Mouse (Mus musculus) liver, embryonic 12.5 days (tissue): Measurements from ENCODE around the gene St3gal3. TPM values are rescaled to one million over a fixed set of nuclear protein-coding genes. Genes with fewer than 3 reads are reported as not detected.

Experiments
- ATAC-seq: fragments of 200-750 bp; cut with Nextera tagmentation; 2 replicates; pipeline ENCODE4 v1.8.0; 2017; ENCODE audit warnings: moderate number of reproducible peaks, mild to moderate bottlenecking, moderate library complexity
- H3K27ac ChIP-seq: fragments of 300-500 bp; sonication (generic); 2 replicates; pipeline ENCODE4 v1.5.1; 2016; ENCODE audit warnings: mild to moderate bottlenecking
- H3K27me3 ChIP-seq: fragments of 300-500 bp; sonication (generic); replicated peaks from 2 replicates; pipeline ENCODE4 v1.6.1; 2016; ENCODE audit warnings: mild to moderate bottlenecking, moderate library complexity
- H3K36me3 ChIP-seq: fragments of 300-500 bp; sonication (generic); 2 replicates; pipeline ENCODE4 v1.6.1; 2016; ENCODE audit warnings: mild to moderate bottlenecking, moderate library complexity
- H3K4me1 ChIP-seq: fragments of 300-500 bp; sonication (generic); 2 replicates; pipeline ENCODE4 v1.6.1; 2016
- H3K4me2 ChIP-seq: fragments of 300-500 bp; sonication (generic); 2 replicates; pipeline ENCODE4 v1.6.1; 2016; ENCODE audit warnings: mild to moderate bottlenecking, moderate library complexity
- H3K4me3 ChIP-seq: fragments of 300-500 bp; sonication (generic); 2 replicates; pipeline ENCODE4 v1.5.1; 2016; ENCODE audit warnings: mild to moderate bottlenecking, moderate library complexity
- H3K9ac ChIP-seq: fragments of 300-500 bp; sonication (generic); 2 replicates; pipeline ENCODE4 v1.6.1; 2016; ENCODE audit warnings: mild to moderate bottlenecking, moderate library complexity
- H3K9me3 ChIP-seq: fragments of 300-500 bp; sonication (generic); replicated peaks from 2 replicates; pipeline ENCODE4 v1.6.1; 2016; ENCODE audit warnings: mild to moderate bottlenecking, moderate library complexity
- WGBS: fragments of 180-500 bp; shearing (Covaris S2); methylation state at CpG from one replicate; pipeline ENCODE4 v1.1.7; 2016; ENCODE audit not compliant: insufficient replicate concordance; 5-methylcytosine and 5-hydroxymethylcytosine counted together
- polyA plus RNA-seq: library from polyadenylated mRNA; unstranded; fragments of >200 nt; fragmentation: Nextera tagmentation; extraction: Ambion mirVana; gene quantifications from 2 replicates; pipeline ENCODE4 v1.2.1, GENCODE M21; 2016

Gene St3gal3
- polyA plus RNA-seq, 1 experiment from 2014 or later = 2.9 TPM

DNA sequence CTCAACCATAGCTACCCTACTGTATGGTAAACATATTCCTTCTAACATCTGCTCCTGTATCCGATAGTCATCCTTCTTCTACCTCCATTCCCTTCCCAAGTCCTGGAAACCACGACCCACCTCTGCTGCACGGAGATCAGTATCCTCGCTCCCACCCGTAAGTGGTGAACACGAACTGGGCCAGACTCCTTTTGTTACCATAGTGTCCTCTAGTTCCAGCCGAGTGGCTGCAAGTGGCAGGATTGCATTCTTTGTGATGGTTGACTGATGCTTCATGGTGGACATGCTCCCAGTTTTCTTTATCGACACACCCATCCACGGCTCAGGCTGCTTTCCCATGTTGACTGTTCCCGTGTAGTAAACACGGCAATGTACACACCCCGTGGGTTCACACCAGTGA, 144.9 kb downstream of the St3gal3 start:
- no peaks in the 10 kb centered on the region for H3K9me3 ChIP-seq
- H3K4me1 ChIP-seq = no peaks in the 10 kb centered on the region
- H3K27ac ChIP-seq = no peak overlapping the region
- 81% methylated on average over 12 of the region's 12 CpGs for WGBS
- H3K4me2 ChIP-seq = no peak overlapping the region
- ATAC-seq = no peak
- no peaks in the 10 kb centered on the region for H3K36me3 ChIP-seq
- H3K4me3 ChIP-seq = no peak overlapping the region
- H3K9ac ChIP-seq = no peak overlapping the region
- no peaks in the 10 kb centered on the region for H3K27me3 ChIP-seq

DNA sequence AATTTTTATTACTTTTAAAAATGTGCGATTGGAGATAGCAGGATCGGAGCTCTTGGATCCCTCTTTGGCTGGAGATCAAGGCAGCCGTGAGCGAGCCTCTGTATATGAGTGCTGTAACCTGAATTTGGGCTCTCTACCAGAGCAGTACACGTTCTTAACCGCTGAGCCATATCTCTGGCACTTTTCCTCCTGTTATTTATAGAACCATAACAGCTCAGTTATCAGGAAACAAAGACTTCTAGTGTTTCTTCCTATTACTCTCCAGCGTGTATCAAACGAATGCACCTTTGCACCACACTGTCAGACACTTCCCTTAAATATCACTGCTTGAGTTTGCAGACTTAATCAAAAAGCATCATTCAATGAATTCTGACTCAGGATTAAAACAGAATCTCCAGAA, 147.9 kb downstream of the St3gal3 start:
- H3K27ac ChIP-seq = no peak overlapping the region
- H3K4me3 ChIP-seq = no peak overlapping the region
- H3K9ac ChIP-seq = no peak overlapping the region
- peaks cover 9% of the 10 kb centered on the region for H3K4me1 ChIP-seq
- 25% methylated on average over 8 of the region's 8 CpGs for WGBS
- no peaks in the 10 kb centered on the region for H3K36me3 ChIP-seq
- no peak overlapping the region for H3K4me2 ChIP-seq
- no peaks in the 10 kb centered on the region for H3K27me3 ChIP-seq
- no peak for ATAC-seq
- no peaks in the 10 kb centered on the region for H3K9me3 ChIP-seq

DNA sequence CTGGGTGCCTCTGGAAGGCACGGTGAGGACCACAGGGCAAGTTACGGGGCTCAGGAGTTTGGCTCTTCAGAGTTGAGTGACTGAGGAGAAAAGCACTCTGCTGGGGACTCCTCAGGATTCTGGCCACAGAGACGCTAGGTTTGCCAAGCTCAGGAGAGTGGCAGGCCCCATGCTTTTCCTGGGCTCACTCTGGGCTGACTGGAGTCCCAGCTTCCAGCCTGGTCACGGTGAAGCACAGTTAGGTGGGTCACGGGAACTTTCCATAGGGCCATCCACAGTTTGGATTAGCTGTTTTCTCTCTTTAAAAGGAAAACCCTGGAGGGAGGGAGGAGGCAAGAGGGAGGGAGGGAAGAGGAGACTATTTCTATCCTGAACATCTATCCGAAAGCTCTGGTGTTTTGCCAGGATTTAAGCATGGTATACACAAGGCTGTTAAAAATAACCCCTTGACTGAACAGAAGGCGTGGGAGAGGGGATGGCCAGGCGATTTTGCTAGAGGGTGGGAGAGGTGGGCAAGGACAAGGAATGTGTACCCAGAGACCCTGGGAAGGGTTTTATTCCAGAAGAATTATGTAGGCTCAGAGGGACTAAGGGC, 149.6 kb downstream of the St3gal3 start:
- Histone ChIP-seq H3K36me3 (no peaks in the 10 kb centered on the region), H3K9ac (no peak overlapping the region), H3K4me1 (peaks cover 9% of the 10 kb centered on the region), H3K9me3 (no peaks in the 10 kb centered on the region), H3K27ac (no peak overlapping the region), H3K4me3 (no peak overlapping the region), H3K27me3 (no peaks in the 10 kb centered on the region), H3K4me2 (no peak overlapping the region)
- 75% methylated on average over 8 of the region's 8 CpGs for WGBS
- ATAC-seq = no peak

DNA sequence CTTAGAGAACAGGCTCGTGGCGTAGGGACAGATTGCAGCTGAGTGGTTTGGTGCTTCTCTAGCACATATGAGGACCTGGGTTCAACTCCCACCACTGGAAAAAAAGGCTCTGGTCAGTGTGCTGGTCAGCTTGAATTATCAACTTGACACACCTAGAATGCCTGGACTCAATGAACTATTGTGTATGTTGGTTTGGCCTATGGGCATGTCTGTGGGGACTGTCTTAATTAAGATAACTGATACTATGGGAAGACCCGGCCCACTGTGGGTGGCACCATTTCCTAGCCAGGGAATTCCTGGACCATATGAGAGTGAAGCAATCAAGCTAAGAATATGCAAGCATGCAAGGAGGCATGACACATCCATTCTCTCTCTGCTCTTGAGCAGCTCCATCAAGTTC, 150.5 kb downstream of the St3gal3 start:
- Histone ChIP-seq H3K27ac (no peak overlapping the region), H3K4me2 (no peak overlapping the region), H3K9me3 (no peaks in the 10 kb centered on the region), H3K9ac (no peak overlapping the region), H3K27me3 (no peaks in the 10 kb centered on the region), H3K4me1 (peaks cover 9% of the 10 kb centered on the region), H3K4me3 (no peak overlapping the region), H3K36me3 (no peaks in the 10 kb centered on the region)
- 87% methylated on average over 3 of the region's 3 CpGs for WGBS
- no peak for ATAC-seq

DNA sequence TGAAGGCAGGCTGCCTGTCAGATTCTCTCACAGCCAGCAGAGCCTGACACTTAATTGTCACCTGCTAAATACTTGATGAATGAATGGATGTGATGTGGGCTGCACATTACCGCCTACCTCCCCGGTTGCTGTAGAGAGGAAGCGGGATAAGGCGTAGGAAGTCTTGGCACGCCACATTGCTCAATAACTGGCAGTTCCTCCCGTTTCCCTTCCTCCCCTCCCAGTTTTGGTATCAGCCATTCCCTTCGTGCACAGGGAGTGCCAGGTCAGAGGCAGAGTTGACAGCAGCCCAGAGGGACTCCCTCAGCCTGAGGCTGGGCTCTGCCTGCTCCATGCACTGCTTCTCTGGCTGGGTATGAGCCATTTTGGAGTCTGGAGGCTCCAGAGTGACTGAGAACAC, 152.0 kb downstream of the St3gal3 start:
- Histone ChIP-seq H3K4me3 (no peak overlapping the region), H3K27ac (no peak overlapping the region), H3K4me2 (no peak overlapping the region), H3K36me3 (no peaks in the 10 kb centered on the region), H3K27me3 (peaks cover 3% of the 10 kb centered on the region; the same call in 1 of the 2 replicates), H3K9me3 (no peaks in the 10 kb centered on the region), H3K9ac (no peak overlapping the region), H3K4me1 (peaks cover 9% of the 10 kb centered on the region)
- 56% methylated on average over 7 of the region's 7 CpGs for WGBS
- ATAC-seq = no peak

DNA sequence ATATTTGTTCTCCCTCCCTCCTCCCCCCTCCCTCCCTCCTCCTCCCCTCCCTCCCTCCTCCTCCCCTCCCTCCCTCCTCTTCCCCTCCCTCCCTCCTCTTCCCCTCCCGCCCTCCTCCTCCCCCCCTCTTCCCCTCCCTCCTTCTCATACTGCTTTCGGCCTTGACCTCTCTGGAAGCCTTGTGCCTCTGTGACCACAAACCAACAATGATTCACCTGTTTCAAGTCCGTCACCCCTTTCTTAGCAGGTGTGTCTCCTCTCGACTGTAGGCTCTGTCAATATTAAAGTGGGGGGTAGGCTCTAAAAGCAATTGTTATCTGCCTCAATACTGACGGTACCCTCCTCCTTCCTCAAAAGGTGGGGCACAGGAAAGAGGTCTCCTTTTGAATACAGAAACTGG, 153.2 kb downstream of the St3gal3 start:
- peaks cover 3% of the 10 kb centered on the region; the same call in 1 of the 2 replicates for H3K27me3 ChIP-seq
- H3K9ac ChIP-seq = no peak overlapping the region
- H3K9me3 ChIP-seq = no peaks in the 10 kb centered on the region
- H3K4me2 ChIP-seq = no peak overlapping the region
- H3K27ac ChIP-seq = no peak overlapping the region
- H3K4me1 ChIP-seq = peaks cover 9% of the 10 kb centered on the region
- no peak overlapping the region for H3K4me3 ChIP-seq
- WGBS = 53% methylated on average over 4 of the region's 5 CpGs
- ATAC-seq = no peak
- no peaks in the 10 kb centered on the region for H3K36me3 ChIP-seq

DNA sequence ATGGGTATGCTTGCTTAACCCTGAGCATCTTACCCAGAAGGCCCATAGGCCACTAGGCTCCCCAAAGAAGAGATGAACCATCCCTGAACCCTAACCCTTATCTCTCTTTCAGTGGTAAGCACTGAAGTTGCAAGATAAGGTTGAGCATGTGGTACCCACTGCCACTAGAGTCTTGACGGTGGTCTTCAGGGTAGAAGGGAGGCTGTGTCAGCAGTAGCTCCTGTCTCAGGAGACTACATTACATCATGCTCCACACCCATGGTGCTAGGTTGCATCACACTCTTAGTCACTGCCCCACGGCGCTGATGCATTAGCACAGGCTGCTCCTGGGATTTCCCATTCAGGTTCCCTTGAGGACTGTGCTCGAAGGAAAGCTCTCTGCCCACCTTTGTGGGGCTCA, 154.6 kb downstream of the St3gal3 start:
- H3K36me3 ChIP-seq = no peaks in the 10 kb centered on the region
- no peak overlapping the region for H3K4me2 ChIP-seq
- H3K27ac ChIP-seq = no peak overlapping the region
- H3K4me3 ChIP-seq = no peak overlapping the region
- H3K4me1 ChIP-seq = peaks cover 9% of the 10 kb centered on the region
- peaks cover 3% of the 10 kb centered on the region; the same call in 1 of the 2 replicates for H3K27me3 ChIP-seq
- no peaks in the 10 kb centered on the region for H3K9me3 ChIP-seq
- H3K9ac ChIP-seq = no peak overlapping the region
- 64% methylated on average over 4 of the region's 4 CpGs for WGBS
- no peak for ATAC-seq

DNA sequence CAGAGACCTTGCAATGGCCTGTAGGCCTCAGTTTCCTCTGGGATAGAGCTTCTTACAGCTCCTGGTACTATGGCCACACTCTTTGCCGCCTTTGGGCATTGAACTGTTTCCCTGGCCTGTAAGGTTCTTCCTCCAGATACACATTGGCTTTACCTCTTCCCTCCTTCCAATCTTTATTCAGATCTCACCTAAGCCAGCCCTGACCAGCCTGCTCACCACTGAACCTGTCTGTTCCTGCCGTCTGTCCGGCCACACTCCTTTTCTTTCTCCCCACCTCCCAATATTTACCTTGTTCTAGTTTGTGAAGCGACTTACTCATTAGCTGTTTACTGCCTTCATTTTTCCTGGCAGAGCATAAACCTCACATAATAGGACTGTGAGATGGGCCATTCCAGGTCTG, 155.5 kb downstream of the St3gal3 start:
- Histone ChIP-seq H3K27me3 (peaks cover 3% of the 10 kb centered on the region; the same call in 1 of the 2 replicates), H3K4me3 (no peak overlapping the region), H3K27ac (no peak overlapping the region), H3K36me3 (no peaks in the 10 kb centered on the region), H3K4me2 (no peak overlapping the region), H3K4me1 (peaks cover 9% of the 10 kb centered on the region), H3K9me3 (no peaks in the 10 kb centered on the region), H3K9ac (no peak overlapping the region)
- ATAC-seq = no peak
- 75% methylated on average over 4 of the region's 4 CpGs for WGBS

DNA sequence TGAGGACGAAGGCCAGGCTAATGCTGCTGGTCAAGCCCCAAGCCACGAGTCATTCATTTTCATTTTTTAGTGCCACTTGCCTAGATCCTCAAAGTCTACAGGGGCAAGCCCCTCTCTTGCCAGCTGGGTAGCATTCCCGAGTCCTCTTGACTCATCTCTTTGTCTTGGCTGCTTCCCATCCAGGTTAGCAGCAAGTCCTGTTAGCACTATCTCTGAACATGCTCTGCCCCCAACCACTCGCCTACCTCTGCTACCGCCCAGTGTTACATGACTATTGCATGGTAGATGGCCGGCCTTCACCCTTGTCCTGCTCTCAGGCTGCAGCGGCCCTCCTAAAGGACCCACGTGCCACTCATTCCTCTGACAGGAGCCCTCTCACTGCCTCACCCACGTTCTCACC, 156.4 kb downstream of the St3gal3 start:
- no peak for ATAC-seq

DNA sequence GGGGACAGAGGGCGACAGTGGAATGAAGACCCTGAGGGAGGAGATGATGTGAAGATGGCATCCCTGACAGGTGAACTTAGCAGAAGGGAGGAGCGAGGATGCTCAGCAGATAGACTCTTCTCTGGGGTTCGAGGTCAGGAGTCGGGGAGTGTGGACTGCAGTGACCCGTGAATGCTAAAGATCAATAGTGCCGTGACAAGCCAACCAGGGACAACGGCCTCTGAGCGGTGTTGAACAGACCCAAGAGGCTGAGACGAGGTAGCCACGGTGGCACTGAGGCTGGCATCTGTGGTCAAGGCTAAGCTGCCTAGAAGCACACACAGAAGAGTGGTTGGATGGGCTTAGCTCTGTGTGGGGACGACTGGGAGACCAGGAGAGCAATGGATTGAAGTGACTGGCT, 156.9 kb downstream of the St3gal3 start:
- Histone ChIP-seq H3K9ac (no peak overlapping the region), H3K4me2 (no peak overlapping the region), H3K4me1 (peaks cover 4% of the 10 kb centered on the region; the same call in 1 of the 2 replicates), H3K9me3 (no peaks in the 10 kb centered on the region), H3K27me3 (peaks cover 3% of the 10 kb centered on the region; the same call in 1 of the 2 replicates), H3K27ac (no peak overlapping the region), H3K36me3 (no peaks in the 10 kb centered on the region), H3K4me3 (no peak overlapping the region)
- WGBS = 79% methylated on average over 11 of the region's 11 CpGs
- ATAC-seq = no peak

More for the DNA sequence above, 156.4 kb downstream of the St3gal3 start:
- H3K4me1 ChIP-seq = peaks cover 7% of the 10 kb centered on the region
- H3K27me3 ChIP-seq = peaks cover 3% of the 10 kb centered on the region; the same call in 1 of the 2 replicates
- H3K9me3 ChIP-seq = no peaks in the 10 kb centered on the region
- H3K36me3 ChIP-seq = no peaks in the 10 kb centered on the region
- H3K9ac ChIP-seq = no peak overlapping the region
- no peak overlapping the region for H3K27ac ChIP-seq
- 76% methylated on average over 9 of the region's 9 CpGs for WGBS
- no peak overlapping the region for H3K4me3 ChIP-seq
- no peak overlapping the region for H3K4me2 ChIP-seq

DNA sequence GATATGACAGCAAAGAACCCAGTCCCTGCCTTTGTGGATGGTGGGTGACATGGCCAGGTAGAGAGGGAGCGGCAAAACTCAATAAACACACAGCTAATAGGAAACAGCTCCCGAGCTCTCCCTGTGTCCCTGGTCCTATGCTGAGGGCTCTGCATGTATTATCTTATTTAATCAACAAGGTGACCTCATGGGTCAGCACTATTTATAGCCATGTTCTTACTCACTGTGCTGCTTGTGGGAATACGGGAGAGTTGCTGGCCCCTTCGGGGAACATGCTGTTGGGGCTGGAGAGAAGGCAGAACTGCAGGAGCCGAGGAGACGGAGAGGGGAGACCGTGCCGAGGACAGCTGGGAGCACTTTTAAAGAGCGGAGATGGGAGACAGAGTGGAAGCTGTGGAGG, 157.3 kb downstream of the St3gal3 start:
- H3K36me3 ChIP-seq = no peaks in the 10 kb centered on the region
- H3K4me3 ChIP-seq = no peak overlapping the region
- peaks cover 3% of the 10 kb centered on the region; the same call in 1 of the 2 replicates for H3K27me3 ChIP-seq
- no peak overlapping the region for H3K27ac ChIP-seq
- no peak overlapping the region for H3K4me2 ChIP-seq
- ATAC-seq = no peak
- no peaks in the 10 kb centered on the region for H3K9me3 ChIP-seq
- H3K9ac ChIP-seq = no peak overlapping the region
- 81% methylated on average over 9 of the region's 9 CpGs for WGBS
- 0 out of 2 replicates have a peak, but pooled peaks cover 3% of the 10 kb centered on the region for H3K4me1 ChIP-seq

DNA sequence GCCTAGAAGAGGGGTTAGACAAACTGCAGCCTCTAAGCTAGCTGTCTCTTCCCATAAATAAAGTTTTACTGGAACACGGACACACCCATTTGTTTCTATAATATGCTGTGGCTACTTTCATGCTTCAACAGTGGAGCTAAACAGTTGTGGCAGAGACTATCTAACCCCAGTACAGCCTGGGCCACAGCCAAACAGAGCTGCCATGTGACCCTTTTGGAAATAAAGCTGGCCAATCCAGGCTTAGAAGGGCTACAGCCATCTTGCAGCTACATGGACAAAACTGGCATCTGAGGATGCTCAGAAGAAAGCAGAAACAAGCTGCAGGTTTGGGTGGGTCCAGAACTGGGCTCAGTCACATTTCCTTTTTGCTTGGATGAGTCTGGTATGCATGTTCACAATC, 158.9 kb downstream of the St3gal3 start:
- WGBS = 56% methylated on average over 1 of the region's 1 CpGs
- 0 out of 2 replicates have a peak, but pooled peaks cover 3% of the 10 kb centered on the region for H3K4me1 ChIP-seq
- ATAC-seq = no peak
- H3K27me3 ChIP-seq = peaks cover 3% of the 10 kb centered on the region; the same call in 1 of the 2 replicates
- H3K36me3 ChIP-seq = no peaks in the 10 kb centered on the region
- H3K27ac ChIP-seq = no peak overlapping the region
- no peak overlapping the region for H3K4me3 ChIP-seq
- no peaks in the 10 kb centered on the region for H3K9me3 ChIP-seq
- H3K9ac ChIP-seq = no peak overlapping the region
- H3K4me2 ChIP-seq = no peak overlapping the region

DNA sequence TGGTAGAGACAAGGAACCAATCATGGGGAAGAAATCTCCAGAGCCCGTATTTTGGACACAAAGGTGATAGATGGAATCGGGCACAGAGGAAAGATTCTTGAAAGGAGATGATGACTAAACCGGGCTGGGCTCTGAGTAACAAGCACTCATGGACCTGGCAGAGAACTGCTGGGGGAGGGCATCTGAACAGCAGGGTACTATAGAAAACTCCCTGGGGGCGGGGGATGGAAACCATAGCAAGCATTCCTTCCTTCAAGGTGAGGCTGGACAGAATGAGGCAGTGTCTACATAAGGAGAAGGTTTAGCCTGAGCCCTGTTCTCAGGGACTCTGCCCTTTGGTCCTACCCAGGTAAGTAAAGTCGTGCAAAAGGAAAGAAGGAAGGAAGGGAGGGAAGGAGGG, 160.0 kb downstream of the St3gal3 start:
- Histone ChIP-seq H3K27ac (no peak overlapping the region), H3K9me3 (no peaks in the 10 kb centered on the region), H3K4me1 (0 out of 2 replicates have a peak, but pooled peaks cover 3% of the 10 kb centered on the region), H3K36me3 (no peaks in the 10 kb centered on the region), H3K27me3 (peaks cover 3% of the 10 kb centered on the region; the same call in 1 of the 2 replicates), H3K4me2 (no peak overlapping the region), H3K4me3 (no peak overlapping the region), H3K9ac (no peak overlapping the region)
- ATAC-seq = no peak
- 67% methylated on average over 5 of the region's 5 CpGs for WGBS
